27 mouse cellular contexts compared by ENCODE assay signal in the genomic region with DNA sequence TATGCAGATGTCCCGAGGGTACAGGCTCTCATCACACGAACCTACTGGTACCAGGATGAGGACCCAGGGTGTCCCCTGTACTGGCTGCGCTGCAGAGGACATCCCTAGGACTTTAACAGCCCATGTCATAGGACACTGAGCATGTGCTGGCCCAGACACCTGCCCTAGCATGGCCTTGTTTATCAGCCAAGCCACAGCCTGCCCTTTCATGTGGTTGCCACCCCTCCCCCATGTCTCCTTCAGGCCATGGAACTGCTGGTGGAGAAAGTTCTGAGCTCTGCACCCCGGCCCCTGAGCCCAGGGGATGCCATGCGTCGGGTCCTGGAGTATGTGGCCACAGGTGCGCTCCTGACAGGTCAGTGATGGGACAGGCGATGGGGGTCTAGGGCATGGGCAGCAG. TPM values are rescaled to one million over a fixed set of nuclear protein-coding genes. Genes with fewer than 3 reads are reported as not detected.
A peak's percentile ranks its signal among the peaks of the same experiment; 100 is the strongest.
DNase-seq lines count a peak whose midpoint lies in the region; ATAC-seq and TF ChIP-seq lines count a peak whose summit lies in the region.
"Had no signal": no experiment of that assay in that cellular context is flagged by ENCODE, and none has a peak within 500 bp of the region (broad histone marks: within the 10 kb centered on the region; RNA-seq: fewer than 3 reads in every experiment).

No protein-coding gene starts in this region.

- no peaks in the 10 kb centered on the region for H3K36me3 ChIP-seq in liver, embryonic 16.5 days (ENCODE audit: control insufficient read depth, insufficient read depth)
- H3K36me3 ChIP-seq in liver, embryonic 12.5 days: no peaks in the 10 kb centered on the region
- H3K36me3 ChIP-seq in intestine, postnatal 0 days (ENCODE audit: control insufficient read depth, insufficient read depth): no peaks in the 10 kb centered on the region
- H3K36me3 ChIP-seq: embryonic facial prominence, embryonic 10.5 days; forebrain, embryonic 12.5 days; forebrain, embryonic 15.5 days; heart, embryonic 10.5 days; hindbrain, embryonic 15.5 days had no signal

- TF ChIP-seq CTCF in intestine, postnatal 0 days (IDR thresholded peaks at IDR 0.05; ENCODE audit: low read depth): no peak

- H3K27me3 ChIP-seq in liver, embryonic 16.5 days (ENCODE audit: control insufficient read depth, insufficient read depth, low read depth, low read length): peaks cover 24% of the 10 kb centered on the region
- H3K27me3 ChIP-seq in liver, embryonic 12.5 days (replicated peaks): peaks cover 69% of the 10 kb centered on the region
- peaks cover 29% of the 10 kb centered on the region for H3K27me3 ChIP-seq in intestine, postnatal 0 days (replicated peaks; ENCODE audit: control insufficient read depth, insufficient read depth, low read length)

- no peak overlapping the region for H3K4me2 ChIP-seq in liver, embryonic 16.5 days (ENCODE audit: low read depth, low read length)
- no peak overlapping the region for H3K4me2 ChIP-seq in liver, embryonic 12.5 days
- no peak overlapping the region for H3K4me2 ChIP-seq in intestine, postnatal 0 days (replicated peaks; ENCODE audit: low read depth)
- H3K4me2 ChIP-seq: embryonic facial prominence, embryonic 13.5 days; forebrain, embryonic 12.5 days; forebrain, embryonic 15.5 days; heart, embryonic 13.5 days; hindbrain, embryonic 12.5 days; hindbrain, embryonic 15.5 days had no signal

- 0 out of 2 replicates have a peak, but pooled peaks have one; percentile 6 for ATAC-seq in liver, embryonic 16.5 days (ENCODE audit: low read depth)
- no peak for ATAC-seq in liver, embryonic 12.5 days
- no peak for ATAC-seq in intestine, postnatal 0 days
- ATAC-seq: activated CD4-positive, CD25-positive, alpha-beta regulatory T cell, adult 4 months; forebrain, embryonic 15.5 days had no signal

- peak; percentile 43 for DNase-seq in thymus, postnatal 0 days (ENCODE audit: low spot score)
- DNase-seq in thymus, adult 18-20 months: no peak
- peak; percentile 59 for DNase-seq in induced T-regulatory cell, adult 2 months (ENCODE audit: low read depth)
- DNase-seq: adrenal gland, adult 8-10 months; adrenal gland, postnatal 25 days; cerebellum, adult 11-12 months; cerebellum, adult 8-10 months; cerebellum, postnatal 10 days; cerebellum, postnatal 36 days; embryo, embryonic 11 days; gastrocnemius, postnatal 10 days; gastrocnemius, postnatal 36 days; heart, adult 2 months; heart, postnatal 14 days had no signal

- H3K9me3 ChIP-seq in liver, embryonic 16.5 days (replicated peaks; ENCODE audit: control insufficient read depth, low read length): no peaks in the 10 kb centered on the region
- H3K9me3 ChIP-seq in liver, embryonic 12.5 days (replicated peaks): no peaks in the 10 kb centered on the region
- H3K9me3 ChIP-seq in intestine, postnatal 0 days (ENCODE audit: control insufficient read depth): no peaks in the 10 kb centered on the region
- H3K9me3 ChIP-seq: embryonic facial prominence, embryonic 10.5 days; embryonic facial prominence, embryonic 13.5 days; forebrain, embryonic 12.5 days; forebrain, embryonic 15.5 days; heart, embryonic 10.5 days; heart, embryonic 13.5 days; hindbrain, embryonic 12.5 days; hindbrain, embryonic 15.5 days had no signal

- no peak overlapping the region for H3K4me3 ChIP-seq in liver, embryonic 16.5 days (ENCODE audit: low read depth, low read length)
- H3K4me3 ChIP-seq in liver, embryonic 12.5 days: no peak overlapping the region
- no peak overlapping the region for H3K4me3 ChIP-seq in intestine, postnatal 0 days (ENCODE audit: low read depth, low read length)
- H3K4me3 ChIP-seq: embryonic facial prominence, embryonic 10.5 days; embryonic facial prominence, embryonic 13.5 days; erythroblast, embryonic 14.5 days; forebrain, embryonic 12.5 days; forebrain, embryonic 15.5 days; heart, adult 2 months; heart, embryonic 10.5 days; heart, embryonic 13.5 days; hindbrain, embryonic 12.5 days; hindbrain, embryonic 15.5 days had no signal

- no peak overlapping the region for H3K9ac ChIP-seq in liver, embryonic 16.5 days (ENCODE audit: low read depth, low read length)
- no peak overlapping the region for H3K9ac ChIP-seq in liver, embryonic 12.5 days
- no peak overlapping the region for H3K9ac ChIP-seq in intestine, postnatal 0 days (ENCODE audit: low read depth, low read length)
- H3K9ac ChIP-seq: embryonic facial prominence, embryonic 13.5 days; forebrain, embryonic 12.5 days; forebrain, embryonic 15.5 days; heart, embryonic 13.5 days; hindbrain, embryonic 12.5 days; hindbrain, embryonic 15.5 days had no signal

- no peaks in the 10 kb centered on the region; the same call in 1 of the 2 replicates for H3K4me1 ChIP-seq in liver, embryonic 16.5 days (ENCODE audit: control insufficient read depth, low read depth, low read length)
- H3K4me1 ChIP-seq in liver, embryonic 12.5 days: 0 out of 2 replicates have a peak, but pooled peaks cover 14% of the 10 kb centered on the region
- H3K4me1 ChIP-seq in intestine, postnatal 0 days (replicated peaks; ENCODE audit: control insufficient read depth, insufficient read depth, low read length): peaks cover 5% of the 10 kb centered on the region

- H3K27ac ChIP-seq in liver, embryonic 16.5 days (ENCODE audit: low read length): no peak overlapping the region
- H3K27ac ChIP-seq in liver, embryonic 12.5 days: no peak overlapping the region
- H3K27ac ChIP-seq in intestine, postnatal 0 days (ENCODE audit: low read depth, low read length): no peak overlapping the region; the same call in 1 of the 2 replicates
- H3K27ac ChIP-seq: embryonic facial prominence, embryonic 10.5 days; embryonic facial prominence, embryonic 13.5 days; forebrain, embryonic 12.5 days; forebrain, embryonic 15.5 days; heart, adult 2 months; heart, embryonic 10.5 days; heart, embryonic 13.5 days; hindbrain, embryonic 12.5 days; hindbrain, embryonic 15.5 days had no signal

- 65% methylated on average over 8 of the region's 8 CpGs for WGBS in liver, embryonic 16.5 days (ENCODE audit: insufficient replicate concordance)
- WGBS in liver, embryonic 12.5 days (ENCODE audit: insufficient replicate concordance): 68% methylated on average over 8 of the region's 8 CpGs
- WGBS in intestine, postnatal 0 days: 79% methylated on average over 8 of the region's 8 CpGs

RNA-seq across cellular contexts. Expression of a gene that starts 3.3 kb away (rescaled TPM):
- polyA plus RNA-seq in liver, embryonic 16.5 days (2015; fragmentation: Nextera tagmentation; extraction: Ambion mirVana): 1.6 and 1.8 TPM in 2 replicates
- 2.0 and 2.2 TPM in 2 replicates for polyA plus RNA-seq in liver, embryonic 12.5 days (2016; fragmentation: Nextera tagmentation; extraction: Ambion mirVana)
- polyA plus RNA-seq in thymus, postnatal 0 days (2015; fragmentation: Nextera tagmentation; extraction: Ambion mirVana): 17.7 and 19.3 TPM in 2 replicates
- polyA plus RNA-seq in intestine, postnatal 0 days (2015; fragmentation: Nextera tagmentation; extraction: Ambion mirVana): 0.66 and 1.2 TPM in 2 replicates

RNA-seq across cellular contexts. Expression of a gene that starts 16.5 kb away (rescaled TPM):
- polyA plus RNA-seq in liver, embryonic 16.5 days (2015; fragmentation: Nextera tagmentation; extraction: Ambion mirVana): 0.59 and 1.1 TPM in 2 replicates
- polyA plus RNA-seq in liver, embryonic 12.5 days (2016; fragmentation: Nextera tagmentation; extraction: Ambion mirVana): 1.1 and 1.2 TPM in 2 replicates
- 0.81 and 1.7 TPM in 2 replicates for polyA plus RNA-seq in thymus, postnatal 0 days (2015; fragmentation: Nextera tagmentation; extraction: Ambion mirVana)
- polyA plus RNA-seq in intestine, postnatal 0 days (2015; fragmentation: Nextera tagmentation; extraction: Ambion mirVana): 3.2 and 3.4 TPM in 2 replicates
- polyA plus RNA-seq: erythroblast, embryonic 14.5 days had no signal

RNA-seq across cellular contexts. Expression of a gene that starts 17.3 kb away (rescaled TPM):
- 80.0 and 88.1 TPM in 2 replicates for polyA plus RNA-seq in liver, embryonic 16.5 days (2015; fragmentation: Nextera tagmentation; extraction: Ambion mirVana)
- 152 and 156 TPM in 2 replicates for polyA plus RNA-seq in liver, embryonic 12.5 days (2016; fragmentation: Nextera tagmentation; extraction: Ambion mirVana)
- polyA plus RNA-seq in thymus, postnatal 0 days (2015; fragmentation: Nextera tagmentation; extraction: Ambion mirVana): 216 and 225 TPM in 2 replicates
- 268 and 287 TPM in 2 replicates for polyA plus RNA-seq in intestine, postnatal 0 days (2015; fragmentation: Nextera tagmentation; extraction: Ambion mirVana)

RNA-seq across cellular contexts. Expression of a gene that starts 17.3 kb away (rescaled TPM):
- polyA plus RNA-seq in liver, embryonic 16.5 days (2015; fragmentation: Nextera tagmentation; extraction: Ambion mirVana): 24.2 and 26.3 TPM in 2 replicates
- polyA plus RNA-seq in liver, embryonic 12.5 days (2016; fragmentation: Nextera tagmentation; extraction: Ambion mirVana): 27.3 and 30.4 TPM in 2 replicates
- polyA plus RNA-seq in thymus, postnatal 0 days (2015; fragmentation: Nextera tagmentation; extraction: Ambion mirVana): 34.8 and 38.7 TPM in 2 replicates
- 75.2 and 75.4 TPM in 2 replicates for polyA plus RNA-seq in intestine, postnatal 0 days (2015; fragmentation: Nextera tagmentation; extraction: Ambion mirVana)

RNA-seq across cellular contexts. Expression of a gene that starts 18.8 kb away (rescaled TPM):
- 0.02 and 0.04 TPM in 2 replicates for polyA plus RNA-seq in liver, embryonic 16.5 days (2015; fragmentation: Nextera tagmentation; extraction: Ambion mirVana)
- polyA plus RNA-seq in liver, embryonic 12.5 days (2016; fragmentation: Nextera tagmentation; extraction: Ambion mirVana): 0.05 and 0.06 TPM in 2 replicates
- 0.62 and 0.70 TPM in 2 replicates for polyA plus RNA-seq in thymus, postnatal 0 days (2015; fragmentation: Nextera tagmentation; extraction: Ambion mirVana)
- polyA plus RNA-seq in intestine, postnatal 0 days (2015; fragmentation: Nextera tagmentation; extraction: Ambion mirVana): 0.90 and 1.1 TPM in 2 replicates
- polyA plus RNA-seq: erythroblast, embryonic 14.5 days had no signal

Comparison
In these comparisons a context has a peak if more than half of its experiments do, and no peak if none do; other contexts are left out.
1. DNase-seq: peak in thymus, postnatal 0 days (single experiment) and induced T-regulatory cell, adult 2 months (single experiment); none in thymus, adult 18-20 months (0 of 2).